Mouse (Mus musculus): ENCODE measurements at regions not wholly inside any gene's neighbourhood (a gene's known extent, or its start where the extent isn't known, plus 50 kb on each side); places are given as distances from the start of the nearest gene placed in this dataset.
"Not testable (repeated sequence)": the region's sequence is repeated elsewhere in the genome, so short reads cannot be mapped to it uniquely, and the experiment has no call there.

GRCm38 (mm10) chr3:129412126-129412960 lies 79.8 kb upstream of the Enpep start:
- H3K27ac ChIP-seq (ENCODE audit: low read depth, low read length), result no peak overlapping the region
- H3K4me3 ChIP-seq (ENCODE audit: low read depth, low read length), result no peak overlapping the region
- ATAC-seq (ENCODE audit: insufficient read depth, low FRiP score, low TSS enrichment) (no peak), DNase-seq (ENCODE audit: low spot score) (no peak)
- H3K4me2 ChIP-seq (ENCODE audit: low read depth), result no peak overlapping the region
- no peaks in the 10 kb centered on the region for H3K4me1 ChIP-seq (ENCODE audit: control insufficient read depth, insufficient read depth, low read length)
- 72% methylated on average over 11 of the region's 11 CpGs for WGBS
- H3K36me3 ChIP-seq (ENCODE audit: control insufficient read depth, insufficient read depth, low read length), result no peaks in the 10 kb centered on the region
- H3K9me3 ChIP-seq (ENCODE audit: control insufficient read depth, low read length), result no peaks in the 10 kb centered on the region
- no peaks in the 10 kb centered on the region for H3K27me3 ChIP-seq (ENCODE audit: control insufficient read depth, insufficient read depth, low read length)
- H3K9ac ChIP-seq (ENCODE audit: low read length), result no peak overlapping the region

DNA sequence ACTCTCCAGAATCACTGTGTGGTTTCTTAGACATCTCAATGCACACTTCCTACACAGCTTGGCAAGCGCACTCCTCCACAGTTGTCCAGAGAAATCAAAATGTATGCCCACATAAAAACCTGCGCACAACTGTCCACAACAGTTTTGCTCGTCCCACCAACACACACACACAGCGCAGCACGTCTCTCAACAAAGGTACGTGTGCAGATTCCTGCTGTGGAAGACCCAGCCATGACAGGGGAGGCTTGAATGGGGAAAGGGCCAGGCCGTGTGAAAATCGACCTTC lies 80.4 kb upstream of the Enpep start:
- Histone ChIP-seq H3K27ac (ENCODE audit: low read depth, low read length) (no peak overlapping the region), H3K4me2 (ENCODE audit: low read depth) (no peak overlapping the region), H3K36me3 (ENCODE audit: control insufficient read depth, insufficient read depth, low read length) (no peaks in the 10 kb centered on the region), H3K4me3 (ENCODE audit: low read depth, low read length) (no peak overlapping the region), H3K4me1 (ENCODE audit: control insufficient read depth, insufficient read depth, low read length) (no peaks in the 10 kb centered on the region), H3K27me3 (ENCODE audit: control insufficient read depth, insufficient read depth, low read length) (no peaks in the 10 kb centered on the region), H3K9ac (ENCODE audit: low read length) (no peak overlapping the region), H3K9me3 (ENCODE audit: control insufficient read depth, low read length) (no peaks in the 10 kb centered on the region)
- no peak for DNase-seq (ENCODE audit: low spot score)
- no peak for ATAC-seq (ENCODE audit: insufficient read depth, low FRiP score, low TSS enrichment)
- WGBS, result 92% methylated on average over 8 of the region's 8 CpGs

DNA sequence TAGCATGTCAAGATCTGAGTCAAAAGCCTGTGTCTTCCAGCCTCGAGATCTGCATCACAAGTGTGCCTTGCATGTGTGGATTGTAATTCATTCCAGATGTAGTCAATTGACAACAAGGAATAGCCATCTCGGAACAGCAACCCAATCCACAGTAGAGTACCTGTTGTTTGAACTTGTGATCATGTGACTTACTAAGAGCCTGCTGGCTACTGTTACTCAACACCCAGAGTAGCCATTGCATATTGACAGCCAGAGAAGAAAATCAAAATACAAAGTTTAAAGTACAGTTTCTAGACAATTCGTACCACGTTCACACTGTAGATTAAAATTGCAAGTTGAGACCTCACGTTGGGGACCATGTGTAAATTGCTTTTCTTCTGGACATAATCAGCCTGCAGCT lies 83.1 kb upstream of the Enpep start:
- no peak overlapping the region for H3K27ac ChIP-seq (ENCODE audit: low read depth, low read length)
- H3K9me3 ChIP-seq (ENCODE audit: control insufficient read depth, low read length), result no peaks in the 10 kb centered on the region

DNA sequence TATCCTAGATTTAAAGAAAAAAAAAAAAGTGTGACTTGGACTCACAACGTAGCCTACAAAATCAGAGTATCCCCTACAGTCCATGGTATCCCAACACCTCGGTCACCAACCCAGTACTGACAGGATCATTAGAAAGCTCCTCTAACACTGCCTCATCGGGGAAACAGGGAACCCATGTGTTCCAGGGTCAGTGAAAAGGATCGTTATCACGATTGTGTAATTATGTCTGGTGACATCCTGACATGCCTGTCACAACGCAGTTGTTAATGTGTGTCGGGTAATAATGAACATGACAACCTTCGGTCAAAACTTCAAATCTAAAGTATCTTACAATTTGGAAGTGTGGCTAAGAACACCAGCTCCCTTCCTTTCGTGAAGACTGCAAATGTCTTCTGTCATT lies 83.8 kb upstream of the Enpep start:
- Histone ChIP-seq H3K4me1 (ENCODE audit: control insufficient read depth, insufficient read depth, low read length) (no peaks in the 10 kb centered on the region), H3K9me3 (ENCODE audit: control insufficient read depth, low read length) (no peaks in the 10 kb centered on the region), H3K27ac (ENCODE audit: low read depth, low read length) (no peak overlapping the region), H3K27me3 (ENCODE audit: control insufficient read depth, insufficient read depth, low read length) (no peaks in the 10 kb centered on the region), H3K4me3 (ENCODE audit: low read depth, low read length) (no peak overlapping the region), H3K4me2 (ENCODE audit: low read depth) (no peak overlapping the region), H3K36me3 (ENCODE audit: control insufficient read depth, insufficient read depth, low read length) (no peaks in the 10 kb centered on the region), H3K9ac (ENCODE audit: low read length) (no peak overlapping the region)
- DNase-seq (ENCODE audit: low spot score) (no peak), ATAC-seq (ENCODE audit: insufficient read depth, low FRiP score, low TSS enrichment) (no peak)
- 92% methylated on average over 9 of the region's 9 CpGs for WGBS

More for the DNA sequence above, 83.1 kb upstream of the Enpep start:
- DNase-seq (ENCODE audit: low spot score), result no peak
- Histone ChIP-seq H3K9ac (ENCODE audit: low read length) (no peak overlapping the region), H3K27me3 (ENCODE audit: control insufficient read depth, insufficient read depth, low read length) (no peaks in the 10 kb centered on the region), H3K4me2 (ENCODE audit: low read depth) (no peak overlapping the region), H3K4me3 (ENCODE audit: low read depth, low read length) (no peak overlapping the region), H3K36me3 (ENCODE audit: control insufficient read depth, insufficient read depth, low read length) (no peaks in the 10 kb centered on the region), H3K4me1 (ENCODE audit: control insufficient read depth, insufficient read depth, low read length) (no peaks in the 10 kb centered on the region)
- WGBS, result 78% methylated on average over 5 of the region's 5 CpGs
- ATAC-seq (ENCODE audit: insufficient read depth, low FRiP score, low TSS enrichment), result no peak

DNA sequence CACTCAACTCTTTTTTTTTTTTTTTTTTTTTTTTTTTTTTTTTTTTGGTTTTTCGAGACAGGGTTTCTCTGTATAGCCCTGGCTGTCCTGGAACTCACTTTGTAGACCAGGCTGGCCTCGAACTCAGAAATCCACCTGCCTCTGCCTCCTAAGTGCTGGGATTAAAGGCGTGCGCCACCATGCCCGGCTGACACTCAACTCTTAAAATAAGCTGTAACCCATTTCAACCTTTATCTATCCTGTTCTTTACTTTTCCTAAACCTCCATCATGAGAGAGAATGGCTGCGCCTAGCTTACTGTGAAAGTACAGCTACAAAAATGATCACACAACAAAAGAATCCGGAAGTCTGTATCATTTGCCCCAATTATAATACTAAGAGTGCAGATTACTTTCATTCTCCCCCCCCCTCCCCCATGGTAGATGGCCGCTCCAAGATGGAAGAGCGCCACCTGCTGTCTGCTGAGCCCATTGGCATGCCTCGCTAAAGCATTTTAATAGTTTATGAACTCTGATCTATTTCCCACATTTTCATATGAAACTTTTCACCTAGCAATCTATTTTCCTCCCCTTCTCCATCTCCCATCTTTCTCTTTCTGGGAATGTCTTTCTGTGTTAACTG lies 89.2 kb upstream of the Enpep start:
- not testable (repeated sequence) for DNase-seq (ENCODE audit: low spot score); H3K4me2 ChIP-seq (ENCODE audit: low read depth); ATAC-seq (ENCODE audit: insufficient read depth, low FRiP score, low TSS enrichment); H3K4me1 ChIP-seq (ENCODE audit: control insufficient read depth, insufficient read depth, low read length); H3K27me3 ChIP-seq (ENCODE audit: control insufficient read depth, insufficient read depth, low read length); H3K36me3 ChIP-seq (ENCODE audit: control insufficient read depth, insufficient read depth, low read length); H3K27ac ChIP-seq (ENCODE audit: low read depth, low read length); H3K9ac ChIP-seq (ENCODE audit: low read length); H3K4me3 ChIP-seq (ENCODE audit: low read depth, low read length); H3K9me3 ChIP-seq (ENCODE audit: control insufficient read depth, low read length)
- WGBS, result 56% methylated on average over 8 of the region's 10 CpGs

DNA sequence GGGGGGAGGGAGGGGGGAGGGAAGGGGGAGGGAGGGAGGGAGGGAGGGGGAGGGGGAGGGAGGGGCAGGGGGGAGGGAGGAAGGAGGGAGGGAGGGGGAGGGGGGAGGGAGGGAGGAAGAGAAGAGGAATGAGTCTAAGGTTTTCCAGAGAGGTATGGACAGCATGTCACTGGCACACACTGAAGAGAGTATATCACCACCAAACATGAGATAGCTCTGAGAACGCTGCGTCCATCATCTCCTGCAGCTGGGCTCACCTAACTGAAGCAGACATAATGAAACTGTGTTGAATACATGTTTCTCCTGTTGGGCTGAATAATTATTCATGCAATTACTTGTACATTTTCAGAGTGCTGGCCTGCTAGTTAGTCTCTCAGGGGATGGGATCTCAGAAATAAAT lies 96.2 kb upstream of the Enpep start:
- H3K27ac ChIP-seq (ENCODE audit: low read depth, low read length), result no peak overlapping the region
- DNase-seq (ENCODE audit: low spot score) (no peak), ATAC-seq (ENCODE audit: insufficient read depth, low FRiP score, low TSS enrichment) (no peak)
- no peaks in the 10 kb centered on the region for H3K4me1 ChIP-seq (ENCODE audit: control insufficient read depth, insufficient read depth, low read length)
- no peaks in the 10 kb centered on the region for H3K27me3 ChIP-seq (ENCODE audit: control insufficient read depth, insufficient read depth, low read length)
- no peaks in the 10 kb centered on the region for H3K36me3 ChIP-seq (ENCODE audit: control insufficient read depth, insufficient read depth, low read length)
- no peaks in the 10 kb centered on the region for H3K9me3 ChIP-seq (ENCODE audit: control insufficient read depth, low read length)
- 68% methylated on average over 2 of the region's 2 CpGs for WGBS
- H3K4me3 ChIP-seq (ENCODE audit: low read depth, low read length), result no peak overlapping the region
- H3K9ac ChIP-seq (ENCODE audit: low read length), result no peak overlapping the region
- no peak overlapping the region for H3K4me2 ChIP-seq (ENCODE audit: low read depth)

DNA sequence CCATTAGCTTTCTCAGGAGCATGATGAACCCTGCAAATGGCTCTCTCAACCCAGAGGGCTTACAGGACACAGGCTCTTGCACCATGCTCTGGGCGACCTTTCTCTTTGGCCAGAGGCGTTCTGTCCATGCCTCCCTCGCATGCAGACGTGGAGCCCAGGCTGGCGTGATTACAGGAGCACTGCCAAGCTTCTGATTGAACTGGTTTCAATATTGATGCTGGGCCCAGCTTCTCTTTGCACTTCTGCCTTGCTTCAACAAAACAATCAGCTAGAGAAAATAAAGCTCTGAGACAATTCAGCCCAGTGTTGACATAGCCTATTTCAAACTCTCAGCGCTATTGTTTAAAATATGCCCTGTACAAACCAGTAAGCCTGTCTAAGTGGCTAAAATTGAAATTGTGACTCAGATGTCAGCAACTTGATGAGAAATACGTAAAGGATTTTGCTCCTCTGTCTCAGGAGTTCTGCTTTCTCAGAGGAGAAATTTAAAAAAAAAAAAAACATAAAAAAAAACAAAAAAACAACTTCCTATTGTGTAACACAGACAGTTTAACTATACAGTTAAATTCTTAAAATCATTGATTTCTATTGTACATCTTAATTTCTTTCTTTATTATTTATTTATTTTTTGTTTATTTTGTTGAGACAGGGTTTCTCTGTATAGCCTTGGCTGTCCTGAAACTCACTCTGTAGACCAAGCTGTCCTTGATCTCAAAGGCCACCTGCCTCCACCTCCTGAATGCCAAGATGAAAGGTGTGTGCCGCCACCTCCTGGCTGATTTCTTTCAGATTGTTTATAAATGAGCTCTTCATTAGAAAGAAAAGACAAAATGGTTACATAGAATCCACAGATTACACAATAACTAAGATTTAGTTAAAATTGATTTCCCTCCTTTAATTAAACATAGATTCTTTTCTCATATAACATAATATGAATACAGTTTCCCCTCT lies 96.9 kb upstream of the Enpep start:
- no peaks in the 10 kb centered on the region for H3K36me3 ChIP-seq (ENCODE audit: control insufficient read depth, insufficient read depth, low read length)

GRCm38 (mm10) chr3:129434056-129434455 lies 98.1 kb upstream of the Elovl6 start:
- WGBS, result 76% methylated on average over 11 of the region's 11 CpGs
- ATAC-seq (ENCODE audit: insufficient read depth, low FRiP score, low TSS enrichment), result no peak

More for the DNA sequence above, 96.9 kb upstream of the Enpep start:
- Histone ChIP-seq H3K27me3 (ENCODE audit: control insufficient read depth, insufficient read depth, low read length) (no peaks in the 10 kb centered on the region), H3K9ac (ENCODE audit: low read length) (no peak overlapping the region), H3K4me1 (ENCODE audit: control insufficient read depth, insufficient read depth, low read length) (no peaks in the 10 kb centered on the region), H3K27ac (ENCODE audit: low read depth, low read length) (no peak overlapping the region), H3K4me3 (ENCODE audit: low read depth, low read length) (no peak overlapping the region), H3K4me2 (ENCODE audit: low read depth) (no peak overlapping the region), H3K9me3 (ENCODE audit: control insufficient read depth, low read length) (no peaks in the 10 kb centered on the region)
- no peak for ATAC-seq (ENCODE audit: insufficient read depth, low FRiP score, low TSS enrichment)
- no peak for DNase-seq (ENCODE audit: low spot score)
- 75% methylated on average over 8 of the region's 8 CpGs for WGBS

More at GRCm38 (mm10) chr3:129434056-129434455, 98.1 kb upstream of the Elovl6 start:
- Histone ChIP-seq H3K27ac (ENCODE audit: low read depth, low read length) (no peak overlapping the region), H3K4me2 (ENCODE audit: low read depth) (no peak overlapping the region), H3K27me3 (ENCODE audit: control insufficient read depth, insufficient read depth, low read length) (no peaks in the 10 kb centered on the region), H3K9me3 (ENCODE audit: control insufficient read depth, low read length) (no peaks in the 10 kb centered on the region), H3K4me1 (ENCODE audit: control insufficient read depth, insufficient read depth, low read length) (no peaks in the 10 kb centered on the region), H3K9ac (ENCODE audit: low read length) (no peak overlapping the region), H3K36me3 (ENCODE audit: control insufficient read depth, insufficient read depth, low read length) (no peaks in the 10 kb centered on the region), H3K4me3 (ENCODE audit: low read depth, low read length) (no peak overlapping the region)
- DNase-seq (ENCODE audit: low spot score), result no peak
